8 mouse cellular contexts compared by ENCODE assay signal in genomic region chr2:30784078-30784994, GRCm38 (mm10). TPM values are rescaled to one million over a fixed set of nuclear protein-coding genes. Genes with fewer than 3 reads are reported as not detected.
DNase-seq lines count a peak whose midpoint lies in the region; ATAC-seq lines count a peak whose summit lies in the region.

No protein-coding gene starts in this region.

- intact Hi-C loops in left cerebral cortex, postnatal 4 days (cut with DNase I): no loop called here

- peak overlapping the region; percentile 26 for H3K9ac ChIP-seq in neural tube, embryonic 15.5 days (replicated peaks)

- H3K9me3 ChIP-seq in neural tube, embryonic 15.5 days (replicated peaks): no peaks in the 10 kb centered on the region

- H3K4me3 ChIP-seq in neural tube, embryonic 15.5 days (replicated peaks): no peak overlapping the region; the same call in 1 of the 2 replicates

- peak; percentile 65 for DNase-seq in CD4-positive, CD25-positive, alpha-beta regulatory T cell, adult 2 months (ENCODE audit: low read depth, low spot score)
- DNase-seq in adrenal gland, adult 18-20 months (ENCODE audit: low spot score in 2 of 2): peak; percentile 59 to 60
- peak; percentile 65 for DNase-seq in forelimb bud, embryonic 11.5 days (ENCODE audit: low read depth, low spot score)
- peak; percentile 52 to 70 for DNase-seq in lung, adult 18-20 months
- no peak for DNase-seq in frontal cortex, postnatal 25 days (ENCODE audit: low spot score in 2 of 2)
- no peak for DNase-seq in left cerebral cortex, postnatal 4 days

- no peaks in the 10 kb centered on the region for H3K36me3 ChIP-seq in neural tube, embryonic 15.5 days

- peak overlapping the region; percentile 61; the same call in 1 of the 2 replicates for H3K27ac ChIP-seq in neural tube, embryonic 15.5 days (replicated peaks)

- H3K4me2 ChIP-seq in neural tube, embryonic 15.5 days: peak overlapping the region; percentile 59

- 10% methylated on average over 39 of the region's 40 CpGs for WGBS in neural tube, embryonic 15.5 days

- peak; percentile 52 for ATAC-seq in inflammation-experienced regulatory T-cells, adult 6 months
- ATAC-seq in neural tube, embryonic 15.5 days (ENCODE audit: low FRiP score): peak; percentile 14

- no peaks in the 10 kb centered on the region for H3K27me3 ChIP-seq in neural tube, embryonic 15.5 days (replicated peaks)

- H3K4me1 ChIP-seq in neural tube, embryonic 15.5 days: peaks cover 26% of the 10 kb centered on the region

RNA-seq across cellular contexts. Expression of gene 1700001O22Rik, which starts 19.1 kb away (rescaled TPM):
- total RNA-seq in adrenal gland, adult 18-20 months (2021): 1 to 10 TPM; 2.1 to 2.8 TPM
- polyA plus RNA-seq in inflammation-experienced regulatory T-cells, adult 6 months (2017; shearing (Covaris generic)): 1 to 10 TPM in 1 of 3 experiments, under 1 TPM in 2; 0.55 to 2.5 (median 0.84) TPM
- polyA plus RNA-seq in neural tube, embryonic 15.5 days (2015; fragmentation: Nextera tagmentation; extraction: Ambion mirVana): 1.5 and 2.2 TPM in 2 replicates
- total RNA-seq in left cerebral cortex, postnatal 4 days (2021): 1 to 10 TPM; 2.1 to 2.5 TPM

RNA-seq across cellular contexts. Expression of gene Ntmt1, which starts 23.3 kb away (rescaled TPM):
- 10 to 100 TPM; 35.2 to 42.8 TPM for total RNA-seq in adrenal gland, adult 18-20 months (2021)
- 10 to 100 TPM; 27.4 to 34.0 (median 28.7) TPM for polyA plus RNA-seq in inflammation-experienced regulatory T-cells, adult 6 months (2017; shearing (Covaris generic))
- 92.6 and 107 TPM in 2 replicates for polyA plus RNA-seq in neural tube, embryonic 15.5 days (2015; fragmentation: Nextera tagmentation; extraction: Ambion mirVana)
- 10 to 100 TPM; 55.6 to 58.9 TPM for total RNA-seq in left cerebral cortex, postnatal 4 days (2021)

RNA-seq across cellular contexts. Expression of gene Asb6, which starts 45.8 kb away (rescaled TPM):
- total RNA-seq in adrenal gland, adult 18-20 months (2021): 10 to 100 TPM; 27.1 to 33.8 TPM
- polyA plus RNA-seq in inflammation-experienced regulatory T-cells, adult 6 months (2017; shearing (Covaris generic)): 10 to 100 TPM; 36.4 to 43.6 (median 36.4) TPM
- 40.7 and 44.0 TPM in 2 replicates for polyA plus RNA-seq in neural tube, embryonic 15.5 days (2015; fragmentation: Nextera tagmentation; extraction: Ambion mirVana)
- total RNA-seq in left cerebral cortex, postnatal 4 days (2021): 10 to 100 TPM; 29.2 to 33.2 TPM

RNA-seq across cellular contexts. Expression of gene Prrx2, which starts 50.4 kb away (rescaled TPM):
- 1 to 10 TPM in 1 of 2 experiments, under 1 TPM in 1; 0.33 to 1.8 TPM for total RNA-seq in adrenal gland, adult 18-20 months (2021)
- not detected for polyA plus RNA-seq in inflammation-experienced regulatory T-cells, adult 6 months (2017; shearing (Covaris generic))
- 1.8 and 2.7 TPM in 2 replicates for polyA plus RNA-seq in neural tube, embryonic 15.5 days (2015; fragmentation: Nextera tagmentation; extraction: Ambion mirVana)
- 1 to 10 TPM; 2.5 to 3.7 TPM for total RNA-seq in left cerebral cortex, postnatal 4 days (2021)

Comparison
In these comparisons a context has a peak if more than half of its experiments do, and no peak if none do; other contexts are left out.
1. DNase-seq: peak in CD4-positive, CD25-positive, alpha-beta regulatory T cell, adult 2 months (single experiment), adrenal gland, adult 18-20 months (2 of 2), forelimb bud, embryonic 11.5 days (single experiment) and lung, adult 18-20 months (2 of 2); none in frontal cortex, postnatal 25 days (0 of 2) and left cerebral cortex, postnatal 4 days (single experiment).